Mouse (Mus musculus): ENCODE results near the gene Dnajb2. TPM values are rescaled to one million over a fixed set of nuclear protein-coding genes. Genes with fewer than 3 reads are reported as not detected.

Dnajb2 gene
- 42.8 TPM in 2 replicates for polyA plus RNA-seq (2012; rRNA removed; ENCODE audit: low replicate concordance)

GRCm38 (mm10) chr1:75236117-75237050 lies at the start of gene Dnajb2:
Gene Dnajb2 (plus strand): TSS chr1:75236406.

GRCm38 (mm10) chr1:75191622-75192402 lies 44.4 kb upstream of the Dnajb2 start, which contains the start of the genes Ankzf1 and Atg9a:
Gene Ankzf1 (plus strand): TSS chr1:75192151.
Gene Atg9a (minus strand): TSS chr1:75192196.

GRCm38 (mm10) chr1:75210136-75211087 lies 25.8 kb upstream of the Dnajb2 start, which contains the start of the genes Glb1l and Stk16:
Gene Glb1l (minus strand): TSS chr1:75210813.
Gene Stk16 (plus strand): TSS chr1:75210838.

GRCm38 (mm10) chr1:75219531-75219930 lies 16.7 kb upstream of the Dnajb2 start, which contains the start of gene Tuba4a:
Gene Tuba4a (minus strand): TSS chr1:75219865.

GRCm38 (mm10) chr1:75231664-75232152 lies 4.5 kb upstream of the Dnajb2 start, which contains the start of gene A630095N17Rik:
Gene A630095N17Rik (minus strand): TSS chr1:75232102.

GRCm38 (mm10) chr1:75264091-75264880 lies 28.1 kb downstream of the Dnajb2 start, which contains the start of gene Ptprn:
Gene Ptprn (minus strand): TSS chr1:75264502.

GRCm38 (mm10) chr1:75278228-75278627 lies 42.0 kb downstream of the Dnajb2 start, which contains the start of gene Resp18:
Gene Resp18 (minus strand): TSS chr1:75278415.

Other genes starting within 250 kb of the Dnajb2 start
- gene Nhej1, start 111.2 kb upstream of the Dnajb2 start, polyA plus RNA-seq (2012; rRNA removed; ENCODE audit: low replicate concordance) = 3.5 and 6.6 TPM in 2 replicates
- gene Slc23a3, start 102.5 kb upstream of the Dnajb2 start, polyA plus RNA-seq (2012; rRNA removed; ENCODE audit: low replicate concordance) = 0.43 and 1.3 TPM in 2 replicates
- 47.3 and 55.4 TPM in 2 replicates for gene Cnppd1, start 93.7 kb upstream of the Dnajb2 start, polyA plus RNA-seq (2012; rRNA removed; ENCODE audit: low replicate concordance)
- gene Retreg2, start 93.6 kb upstream of the Dnajb2 start, polyA plus RNA-seq (2012; rRNA removed; ENCODE audit: low replicate concordance) = 100 and 133 TPM in 2 replicates
- gene Zfand2b, start 67.8 kb upstream of the Dnajb2 start, polyA plus RNA-seq (2012; rRNA removed; ENCODE audit: low replicate concordance) = 65.1 and 66.9 TPM in 2 replicates
- gene Abcb6, start 56.0 kb upstream of the Dnajb2 start, polyA plus RNA-seq (2012; rRNA removed; ENCODE audit: low replicate concordance) = 32.2 and 39.4 TPM in 2 replicates
- 18.2 and 25.3 TPM in 2 replicates for gene Ankzf1, start 44.3 kb upstream of the Dnajb2 start, polyA plus RNA-seq (2012; rRNA removed; ENCODE audit: low replicate concordance)
- 62.4 and 75.2 TPM in 2 replicates for gene Atg9a, start 44.2 kb upstream of the Dnajb2 start, polyA plus RNA-seq (2012; rRNA removed; ENCODE audit: low replicate concordance)
- 23.9 and 39.1 TPM in 2 replicates for gene Glb1l, start 25.6 kb upstream of the Dnajb2 start, polyA plus RNA-seq (2012; rRNA removed; ENCODE audit: low replicate concordance)
- 186 and 199 TPM in 2 replicates for gene Stk16, start 25.6 kb upstream of the Dnajb2 start, polyA plus RNA-seq (2012; rRNA removed; ENCODE audit: low replicate concordance)
- 15.5 and 34.7 TPM in 2 replicates for gene Tuba4a, start 16.5 kb upstream of the Dnajb2 start, polyA plus RNA-seq (2012; rRNA removed; ENCODE audit: low replicate concordance)
- not detected in 2 replicates for gene A630095N17Rik, start 4.3 kb upstream of the Dnajb2 start, polyA plus RNA-seq (2012; rRNA removed; ENCODE audit: low replicate concordance)
- gene Ptprn, start 28.1 kb downstream of the Dnajb2 start, polyA plus RNA-seq (2012; rRNA removed; ENCODE audit: low replicate concordance) = 0.04 TPM in 2 replicates
- gene Resp18, start 42.0 kb downstream of the Dnajb2 start, polyA plus RNA-seq (2012; rRNA removed; ENCODE audit: low replicate concordance) = not detected in 2 replicates
- gene Dnpep, start 81.6 kb downstream of the Dnajb2 start, polyA plus RNA-seq (2012; rRNA removed; ENCODE audit: low replicate concordance) = 152 and 178 TPM in 2 replicates
- 47.0 and 310 TPM in 2 replicates for gene Des, start 123.9 kb downstream of the Dnajb2 start, polyA plus RNA-seq (2012; rRNA removed; ENCODE audit: low replicate concordance)
- 20.5 and 125 TPM in 2 replicates for gene Speg, start 138.9 kb downstream of the Dnajb2 start, polyA plus RNA-seq (2012; rRNA removed; ENCODE audit: low replicate concordance)
- 134 and 167 TPM in 2 replicates for gene Gmppa, start 199.5 kb downstream of the Dnajb2 start, polyA plus RNA-seq (2012; rRNA removed; ENCODE audit: low replicate concordance)
- 0.09 and 0.51 TPM in 2 replicates for gene Asic4, start 214.0 kb downstream of the Dnajb2 start, polyA plus RNA-seq (2012; rRNA removed; ENCODE audit: low replicate concordance)
- 83.3 and 185 TPM in 2 replicates for gene Chpf, start 242.9 kb downstream of the Dnajb2 start, polyA plus RNA-seq (2012; rRNA removed; ENCODE audit: low replicate concordance)
- gene Tmem198, start 243.1 kb downstream of the Dnajb2 start, polyA plus RNA-seq (2012; rRNA removed; ENCODE audit: low replicate concordance) = 2.2 and 3.9 TPM in 2 replicates

Measured in subcutaneous adipose tissue, adult 2 months (tissue).